Mouse (Mus musculus): Measurements from ENCODE around the gene Spag7. TPM values are rescaled to one million over a fixed set of nuclear protein-coding genes. Genes with fewer than 3 reads are reported as not detected.
A peak's percentile ranks its signal among the peaks of the same experiment; 100 is the strongest.

Gene Spag7
- polyA plus RNA-seq, 1 experiment from 2014 or later: 107 TPM

- ATAC-seq (replicated peaks; ENCODE audit: insufficient number of reproducible peaks, low FRiP score, low TSS enrichment, low read depth): no peak
These were observed 32.2 kb upstream of the Spag7 start for GRCm38 (mm10) chr11:70701221-70701955.

GRCm38 (mm10) chr11:70700613-70701012 lies 31.4 kb upstream of the Spag7 start:
- H3K27ac ChIP-seq (replicated peaks; ENCODE audit: low read depth, low read length): peak overlapping the region; percentile 68
- ATAC-seq (replicated peaks; ENCODE audit: insufficient number of reproducible peaks, low FRiP score, low TSS enrichment, low read depth): peak; percentile 19; the same call in 1 of the 2 replicates
- under 1% methylated on average over 32 of the region's 34 CpGs for WGBS

More at GRCm38 (mm10) chr11:70701221-70701955, 32.2 kb upstream of the Spag7 start:
- peak overlapping the region; percentile 88 for H3K4me3 ChIP-seq (ENCODE audit: low read depth, low read length)
- H3K9me3 ChIP-seq (replicated peaks; ENCODE audit: control insufficient read depth, low read length): no peaks in the 10 kb centered on the region
- peak overlapping the region; percentile 84 for H3K4me2 ChIP-seq (ENCODE audit: low read depth, low read length)
- no peaks in the 10 kb centered on the region; the same call in 1 of the 2 replicates for H3K36me3 ChIP-seq (replicated peaks; ENCODE audit: control insufficient read depth, insufficient read depth, low read depth, low read length)
- H3K9ac ChIP-seq (replicated peaks; ENCODE audit: low read length): peak overlapping the region; percentile 96
- no peaks in the 10 kb centered on the region for H3K27me3 ChIP-seq (ENCODE audit: control insufficient read depth, insufficient read depth, low read length)
- no peak overlapping the region for H3K27ac ChIP-seq (replicated peaks; ENCODE audit: low read depth, low read length)
- DNase-seq (ENCODE audit: low spot score): peak; percentile 16
- H3K4me1 ChIP-seq (ENCODE audit: control insufficient read depth, insufficient read depth, low read length): peaks cover 3% of the 10 kb centered on the region; the same call in 1 of the 2 replicates
- 14% methylated on average over 10 of the region's 10 CpGs for WGBS

GRCm38 (mm10) chr11:70699722-70700556 lies 30.7 kb upstream of the Spag7 start, which contains the start of the genes Inca1 and Kif1c:
TSS of gene Inca1 (minus strand) at chr11:70700155.
TSS of gene Kif1c (plus strand) at chr11:70700548.
- peak within 1 kb of the TSS; percentile 68 for H3K27ac ChIP-seq (replicated peaks; ENCODE audit: low read depth, low read length)
- 2% methylated on average over 65 of the region's 69 CpGs for WGBS
- H3K9ac ChIP-seq (replicated peaks; ENCODE audit: low read length): peak within 1 kb of the TSS; percentile 96
- peak; percentile 94 for DNase-seq (ENCODE audit: low spot score)
- H3K9me3 ChIP-seq (replicated peaks; ENCODE audit: control insufficient read depth, low read length): no peaks in the 10 kb centered on the region
- no peaks in the 10 kb centered on the region for H3K36me3 ChIP-seq (replicated peaks; ENCODE audit: control insufficient read depth, insufficient read depth, low read depth, low read length)
- H3K4me2 ChIP-seq (ENCODE audit: low read depth, low read length): peak within 1 kb of the TSS; percentile 84
- ATAC-seq (replicated peaks; ENCODE audit: insufficient number of reproducible peaks, low FRiP score, low TSS enrichment, low read depth): peak; percentile 92
- H3K27me3 ChIP-seq (ENCODE audit: control insufficient read depth, insufficient read depth, low read length): no peaks in the 10 kb centered on the region
- peaks cover 3% of the 10 kb centered on the region; the same call in 1 of the 2 replicates for H3K4me1 ChIP-seq (ENCODE audit: control insufficient read depth, insufficient read depth, low read length)
- peak within 1 kb of the TSS; percentile 88 for H3K4me3 ChIP-seq (ENCODE audit: low read depth, low read length)

More at GRCm38 (mm10) chr11:70700613-70701012, 31.4 kb upstream of the Spag7 start:
- no peaks in the 10 kb centered on the region for H3K27me3 ChIP-seq (ENCODE audit: control insufficient read depth, insufficient read depth, low read length)
- peak; percentile 38 for DNase-seq (ENCODE audit: low spot score)
- peaks cover 3% of the 10 kb centered on the region; the same call in 1 of the 2 replicates for H3K4me1 ChIP-seq (ENCODE audit: control insufficient read depth, insufficient read depth, low read length)
- peak overlapping the region; percentile 96 for H3K9ac ChIP-seq (replicated peaks; ENCODE audit: low read length)
- no peaks in the 10 kb centered on the region for H3K36me3 ChIP-seq (replicated peaks; ENCODE audit: control insufficient read depth, insufficient read depth, low read depth, low read length)
- H3K9me3 ChIP-seq (replicated peaks; ENCODE audit: control insufficient read depth, low read length): no peaks in the 10 kb centered on the region
- H3K4me2 ChIP-seq (ENCODE audit: low read depth, low read length): peak overlapping the region; percentile 84
- peak overlapping the region; percentile 88 for H3K4me3 ChIP-seq (ENCODE audit: low read depth, low read length)

GRCm38 (mm10) chr11:70699051-70699450 lies 29.8 kb upstream of the Spag7 start:
- H3K4me1 ChIP-seq (ENCODE audit: control insufficient read depth, insufficient read depth, low read length): peaks cover 3% of the 10 kb centered on the region; the same call in 1 of the 2 replicates
- no peak overlapping the region for H3K9ac ChIP-seq (replicated peaks; ENCODE audit: low read length)
- no peaks in the 10 kb centered on the region for H3K27me3 ChIP-seq (ENCODE audit: control insufficient read depth, insufficient read depth, low read length)
- no peak overlapping the region for H3K27ac ChIP-seq (replicated peaks; ENCODE audit: low read depth, low read length)
- ATAC-seq (replicated peaks; ENCODE audit: insufficient number of reproducible peaks, low FRiP score, low TSS enrichment, low read depth) (no peak), DNase-seq (ENCODE audit: low spot score) (no peak)
- WGBS: 71% methylated on average over 2 of the region's 2 CpGs
- H3K4me3 ChIP-seq (ENCODE audit: low read depth, low read length): no peak overlapping the region
- no peaks in the 10 kb centered on the region for H3K9me3 ChIP-seq (replicated peaks; ENCODE audit: control insufficient read depth, low read length)
- no peaks in the 10 kb centered on the region for H3K36me3 ChIP-seq (replicated peaks; ENCODE audit: control insufficient read depth, insufficient read depth, low read depth, low read length)
- no peak overlapping the region for H3K4me2 ChIP-seq (ENCODE audit: low read depth, low read length)

GRCm38 (mm10) chr11:70697376-70697775 lies 28.2 kb upstream of the Spag7 start:
- Histone ChIP-seq H3K27ac (replicated peaks; ENCODE audit: low read depth, low read length) (no peak overlapping the region), H3K27me3 (ENCODE audit: control insufficient read depth, insufficient read depth, low read length) (no peaks in the 10 kb centered on the region), H3K4me3 (ENCODE audit: low read depth, low read length) (no peak overlapping the region), H3K4me1 (ENCODE audit: control insufficient read depth, insufficient read depth, low read length) (peaks cover 3% of the 10 kb centered on the region; the same call in 1 of the 2 replicates), H3K4me2 (ENCODE audit: low read depth, low read length) (no peak overlapping the region), H3K9ac (replicated peaks; ENCODE audit: low read length) (no peak overlapping the region), H3K36me3 (replicated peaks; ENCODE audit: control insufficient read depth, insufficient read depth, low read depth, low read length) (no peaks in the 10 kb centered on the region), H3K9me3 (replicated peaks; ENCODE audit: control insufficient read depth, low read length) (no peaks in the 10 kb centered on the region)
- 74% methylated on average over 3 of the region's 3 CpGs for WGBS
- DNase-seq (ENCODE audit: low spot score): no peak
- ATAC-seq (replicated peaks; ENCODE audit: insufficient number of reproducible peaks, low FRiP score, low TSS enrichment, low read depth): no peak

GRCm38 (mm10) chr11:70693504-70693903 lies 24.3 kb upstream of the Spag7 start:
- DNase-seq (ENCODE audit: low spot score): no peak
- H3K36me3 ChIP-seq (replicated peaks; ENCODE audit: control insufficient read depth, insufficient read depth, low read depth, low read length): no peaks in the 10 kb centered on the region
- no peaks in the 10 kb centered on the region for H3K27me3 ChIP-seq (ENCODE audit: control insufficient read depth, insufficient read depth, low read length)
- H3K4me1 ChIP-seq (ENCODE audit: control insufficient read depth, insufficient read depth, low read length): no peaks in the 10 kb centered on the region
- H3K4me2 ChIP-seq (ENCODE audit: low read depth, low read length): no peak overlapping the region
- no peak overlapping the region for H3K9ac ChIP-seq (replicated peaks; ENCODE audit: low read length)
- H3K9me3 ChIP-seq (replicated peaks; ENCODE audit: control insufficient read depth, low read length): no peaks in the 10 kb centered on the region
- no peak overlapping the region for H3K4me3 ChIP-seq (ENCODE audit: low read depth, low read length)
- WGBS: 67% methylated on average over 3 of the region's 3 CpGs
- H3K27ac ChIP-seq (replicated peaks; ENCODE audit: low read depth, low read length): no peak overlapping the region
- ATAC-seq (replicated peaks; ENCODE audit: insufficient number of reproducible peaks, low FRiP score, low TSS enrichment, low read depth): no peak

- Histone ChIP-seq H3K4me2 (ENCODE audit: low read depth, low read length) (no peak overlapping the region), H3K36me3 (replicated peaks; ENCODE audit: control insufficient read depth, insufficient read depth, low read depth, low read length) (no peaks in the 10 kb centered on the region), H3K9ac (replicated peaks; ENCODE audit: low read length) (no peak overlapping the region), H3K4me3 (ENCODE audit: low read depth, low read length) (no peak overlapping the region), H3K9me3 (replicated peaks; ENCODE audit: control insufficient read depth, low read length) (no peaks in the 10 kb centered on the region), H3K27me3 (ENCODE audit: control insufficient read depth, insufficient read depth, low read length) (no peaks in the 10 kb centered on the region), H3K4me1 (ENCODE audit: control insufficient read depth, insufficient read depth, low read length) (peaks cover 4% of the 10 kb centered on the region; the same call in 1 of the 2 replicates), H3K27ac (replicated peaks; ENCODE audit: low read depth, low read length) (no peak overlapping the region)
- 55% methylated on average over 4 of the region's 4 CpGs for WGBS
- DNase-seq (ENCODE audit: low spot score) (no peak), ATAC-seq (replicated peaks; ENCODE audit: insufficient number of reproducible peaks, low FRiP score, low TSS enrichment, low read depth) (no peak)
These were observed 20.4 kb upstream of the Spag7 start for GRCm38 (mm10) chr11:70689578-70689977.
